Mouse (Mus musculus): ENCODE measurements around the gene Gm8247. TPM values are rescaled to one million over a fixed set of nuclear protein-coding genes. Genes with fewer than 3 reads are reported as not detected.

Gene Gm8247
- not detected for total RNA-seq (2023)

GRCm38 (mm10) chr14:44582853-44583252 is at the start of gene Gm8247:
TSS of gene Gm8247 (plus strand) at chr14:44583153.

GRCm38 (mm10) chr14:44627737-44628136 is 44.8 kb downstream of the Gm8247 start, which contains the start of gene Gm5624:
TSS of gene Gm5624 (minus strand) at chr14:44627938.

Other genes with a start within 250 kb of the Gm8247 start
- not detected for gene Gm5930, start 244.6 kb upstream of the Gm8247 start, total RNA-seq (2023)
- gene Gm8229, start 217.8 kb upstream of the Gm8247 start, total RNA-seq (2023) = not detected
- gene Gm3371, start 172.5 kb upstream of the Gm8247 start, total RNA-seq (2023) = not detected
- not detected for gene Gm8232, start 149.5 kb upstream of the Gm8247 start, total RNA-seq (2023)
- gene BC061237, start 90.7 kb upstream of the Gm8247 start, total RNA-seq (2023) = not detected
- not detected for gene Gm17093, start 64.9 kb upstream of the Gm8247 start, total RNA-seq (2023)
- not detected for gene Gm5624, start 44.8 kb downstream of the Gm8247 start, total RNA-seq (2023)
- not detected for gene Gm8257, start 123.3 kb downstream of the Gm8247 start, total RNA-seq (2023)
- not detected for gene Gm8267, start 167.2 kb downstream of the Gm8247 start, total RNA-seq (2023)

Measured in CD8-positive naive resting alpha-beta T cell, adult 57 days (primary cell).